In the genomic region with DNA sequence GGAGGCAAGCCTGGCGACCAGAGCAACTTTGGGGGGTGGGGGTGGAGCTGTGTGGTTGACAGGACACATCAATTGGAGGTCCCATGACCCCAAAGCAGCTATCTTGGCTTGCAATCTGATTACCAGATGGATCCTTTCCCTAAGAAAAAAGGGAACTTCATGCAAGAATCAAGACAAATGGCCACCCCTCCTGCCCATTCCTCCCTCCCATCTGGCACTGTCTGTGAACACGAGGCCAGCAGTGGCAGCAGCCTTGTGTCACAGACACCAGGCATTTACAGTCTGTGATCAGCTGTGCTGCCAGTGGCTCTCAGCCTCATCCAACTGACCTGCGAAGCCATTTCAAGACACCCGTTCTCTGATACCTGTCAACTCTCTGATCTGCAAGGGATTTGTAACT, we compare ENCODE assay signal across 15 mouse cellular contexts. TPM values are rescaled to one million over a fixed set of nuclear protein-coding genes. Genes with fewer than 3 reads are reported as not detected.
DNase-seq lines count a peak whose midpoint lies in the region; ATAC-seq and TF ChIP-seq lines count a peak whose summit lies in the region.
"Had no signal": no experiment of that assay in that cellular context is flagged by ENCODE, and none has a peak within 500 bp of the region (broad histone marks: within the 10 kb centered on the region; RNA-seq: fewer than 3 reads in every experiment).

No protein-coding gene starts in this region.

- DNase-seq in embryo, embryonic 10.5 days (ENCODE audit: low spot score), result peak; percentile 27
- no peak for DNase-seq in embryo, embryonic 10 days (ENCODE audit: low spot score)
- DNase-seq in brain, adult 2 months (ENCODE audit: low read depth, low spot score), result peak; percentile 17
- peak; percentile 83 for DNase-seq in lung, postnatal 0 days (ENCODE audit: low spot score)
- DNase-seq in urinary bladder, postnatal 4 days (ENCODE audit: low spot score in 2 of 2), result no peak
- DNase-seq in heart, adult 18-20 months, result no peak
- no peak for DNase-seq in thymus, postnatal 36 days
- DNase-seq: adrenal gland, adult 2 months; gastrocnemius, postnatal 10 days; kidney, postnatal 14 days; liver, embryonic 13.5 days had no signal

- no peak for TF ChIP-seq CTCF in lung, postnatal 0 days (IDR thresholded peaks at IDR 0.05)

- no peak overlapping the region for H3K27ac ChIP-seq in lung, postnatal 0 days (ENCODE audit: low read length)
- H3K27ac ChIP-seq: liver, embryonic 13.5 days had no signal

- no peaks in the 10 kb centered on the region for H3K4me1 ChIP-seq in lung, postnatal 0 days (ENCODE audit: insufficient read depth, low read depth, low read length)
- H3K4me1 ChIP-seq: liver, embryonic 13.5 days had no signal

- no peak overlapping the region for H3K4me2 ChIP-seq in lung, postnatal 0 days (replicated peaks; ENCODE audit: low read depth, low read length)
- H3K4me2 ChIP-seq: liver, embryonic 13.5 days; midbrain, embryonic 11.5 days had no signal

- no peaks in the 10 kb centered on the region for H3K27me3 ChIP-seq in lung, postnatal 0 days (replicated peaks; ENCODE audit: insufficient read depth, low read length)
- H3K27me3 ChIP-seq: liver, embryonic 13.5 days had no signal

- peak; percentile 66 for ATAC-seq in granulocyte monocyte progenitor cell, adult 5-6 weeks (replicated peaks; ENCODE audit: poor library complexity, severe bottlenecking)
- peak; percentile 92 for ATAC-seq in lung, postnatal 0 days
- ATAC-seq: inflammation-experienced regulatory T-cells, adult 6 months had no signal

- H3K9ac ChIP-seq in lung, postnatal 0 days (replicated peaks; ENCODE audit: low read depth), result no peak overlapping the region
- H3K9ac ChIP-seq: liver, embryonic 13.5 days had no signal

- no peaks in the 10 kb centered on the region for H3K36me3 ChIP-seq in lung, postnatal 0 days (ENCODE audit: insufficient read depth, low read length)
- H3K36me3 ChIP-seq: liver, embryonic 13.5 days had no signal

- WGBS in lung, postnatal 0 days, result 44% methylated on average over 4 of the region's 4 CpGs

- H3K9me3 ChIP-seq in lung, postnatal 0 days (ENCODE audit: low read length), result no peaks in the 10 kb centered on the region
- H3K9me3 ChIP-seq: liver, embryonic 13.5 days had no signal

- peak; percentile 53 for TF ChIP-seq EP300 in lung, postnatal 0 days (IDR thresholded peaks at IDR 0.05)

- no peak overlapping the region for H3K4me3 ChIP-seq in lung, postnatal 0 days (ENCODE audit: low read depth, low read length)
- H3K4me3 ChIP-seq: liver, embryonic 13.5 days had no signal

RNA-seq across cellular contexts. Expression of a gene that starts 25.5 kb away (rescaled TPM):
- total RNA-seq in granulocyte monocyte progenitor cell, adult 5-6 weeks (2014; fragmentation: Nextera tagmentation), result not detected in 2 replicates
- total RNA-seq in granulocyte monocyte progenitor cell, adult 5-6 weeks (2017), result not detected in 2 replicates
- 0.73 and 0.94 TPM in 2 replicates for polyA plus RNA-seq in lung, postnatal 0 days (2015; fragmentation: Nextera tagmentation; extraction: Ambion mirVana)
- total RNA-seq in heart, adult 18-20 months (2021), result under 1 TPM in 1 of 2 experiments, not detected in 1; 0.57 TPM
- polyA plus RNA-seq: heart, embryonic 14.5 days; inflammation-experienced regulatory T-cells, adult 6 months had no signal

Comparison
In these comparisons a context has a peak if more than half of its experiments do, and no peak if none do; other contexts are left out.
1. DNase-seq: peak in embryo, embryonic 10.5 days (single experiment), brain, adult 2 months (single experiment) and lung, postnatal 0 days (single experiment); none in embryo, embryonic 10 days (single experiment), urinary bladder, postnatal 4 days (0 of 2), heart, adult 18-20 months (0 of 2) and thymus, postnatal 36 days (0 of 2).